Mouse (Mus musculus): Measurements from ENCODE around the gene Ssna1.

- TF ChIP-seq POLR2A (IDR thresholded peaks at IDR 0.05; ENCODE audit: insufficient read depth, low read depth, low read length) (no peak), CTCF (IDR thresholded peaks at IDR 0.05; ENCODE audit: insufficient read depth, low read depth, low read length) (no peak)
Observed at GRCm38 (mm10) chr2:25240310-25240709, 31.9 kb downstream of the Ssna1 start.

Data from olfactory bulb, adult 2 months (tissue).